Mouse (Mus musculus) adrenal gland, postnatal 10 days (tissue): ENCODE measurements around the gene Sox2. TPM values are rescaled to one million over a fixed set of nuclear protein-coding genes. Genes with fewer than 3 reads are reported as not detected.

Experiments
- DNase-seq: peaks from one replicate; pipeline ENCODE4 v3.0.0; 2021; ENCODE audit warnings: mixed read lengths
- total RNA-seq, 2 experiments: library from RNA; stranded (reverse); gene quantifications; 2 replicates each; pipeline ENCODE4 v1.2.3; 2021

The Sox2 gene
- total RNA-seq, 2 experiments from 2014 or later = 0.45 TPM

DNA sequence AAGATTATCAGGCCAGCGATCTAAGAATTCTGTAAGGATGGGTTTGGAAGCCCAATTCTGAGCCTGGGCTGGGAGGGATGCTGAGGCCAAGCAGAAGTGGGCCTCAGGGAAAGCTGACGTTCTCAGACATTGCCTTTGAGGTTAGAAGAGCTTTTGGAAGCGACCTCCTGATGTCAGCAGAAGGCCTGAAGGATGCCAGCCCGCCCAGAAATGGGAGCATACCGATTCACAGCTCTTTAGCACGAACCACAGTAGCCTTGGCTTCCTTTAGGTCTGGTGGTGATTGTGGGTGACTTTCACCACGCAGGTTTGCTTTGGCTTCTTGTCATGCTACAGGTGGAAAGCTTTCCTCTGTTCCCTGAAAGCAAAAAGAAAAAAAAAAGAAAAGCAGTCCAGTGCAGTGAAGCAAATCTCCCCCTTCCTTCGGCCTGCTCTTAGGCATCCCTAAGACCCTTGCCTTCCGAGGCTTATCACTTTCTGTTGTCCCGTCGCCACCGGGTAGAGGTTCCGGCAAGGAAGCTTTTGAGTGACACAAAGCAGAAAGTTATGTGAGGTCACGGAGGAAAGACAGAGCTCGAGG, 6.6 kb upstream of the Sox2 start:
- DNase-seq = no peak

DNA sequence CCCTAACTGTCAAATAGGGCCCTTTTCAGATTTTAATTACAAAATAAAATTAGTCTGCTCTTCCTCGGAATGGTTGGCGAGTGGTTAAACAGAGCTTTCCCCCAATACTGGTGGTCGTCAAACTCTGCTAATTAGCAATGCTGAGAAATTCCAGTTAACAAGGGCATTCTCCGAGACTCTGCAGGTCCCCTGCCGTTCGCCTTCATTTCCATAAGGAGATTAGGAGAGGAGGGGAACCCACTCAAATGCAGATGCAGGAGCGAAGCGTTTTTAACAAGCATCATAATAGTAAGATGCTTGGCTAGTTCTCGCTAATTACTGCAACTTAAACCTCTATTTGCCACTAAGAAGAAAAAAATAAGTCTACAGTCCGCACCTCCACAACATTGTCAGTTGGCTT, 4.0 kb upstream of the Sox2 start:
- no peak for DNase-seq

DNA sequence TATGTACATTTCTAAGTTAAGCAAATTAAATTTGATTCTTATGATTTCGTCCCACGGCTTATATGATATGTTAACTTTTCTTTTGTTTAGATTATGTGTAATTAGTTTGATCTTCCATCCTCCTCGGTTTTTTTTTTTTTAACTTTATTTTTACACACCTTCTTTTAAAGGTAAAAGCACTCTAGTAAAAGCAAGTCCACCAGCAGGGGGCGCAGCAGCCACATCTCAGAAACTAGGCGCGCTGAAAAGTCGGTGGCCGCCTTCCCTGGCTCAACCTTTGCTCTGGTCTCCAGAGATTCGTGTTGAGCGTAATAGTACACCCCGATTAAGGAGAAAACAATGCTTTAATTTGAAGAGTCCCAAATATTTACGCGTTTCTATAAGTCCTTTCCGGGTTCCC, 2.5 kb upstream of the Sox2 start:
- peak; percentile 90 for DNase-seq

DNA sequence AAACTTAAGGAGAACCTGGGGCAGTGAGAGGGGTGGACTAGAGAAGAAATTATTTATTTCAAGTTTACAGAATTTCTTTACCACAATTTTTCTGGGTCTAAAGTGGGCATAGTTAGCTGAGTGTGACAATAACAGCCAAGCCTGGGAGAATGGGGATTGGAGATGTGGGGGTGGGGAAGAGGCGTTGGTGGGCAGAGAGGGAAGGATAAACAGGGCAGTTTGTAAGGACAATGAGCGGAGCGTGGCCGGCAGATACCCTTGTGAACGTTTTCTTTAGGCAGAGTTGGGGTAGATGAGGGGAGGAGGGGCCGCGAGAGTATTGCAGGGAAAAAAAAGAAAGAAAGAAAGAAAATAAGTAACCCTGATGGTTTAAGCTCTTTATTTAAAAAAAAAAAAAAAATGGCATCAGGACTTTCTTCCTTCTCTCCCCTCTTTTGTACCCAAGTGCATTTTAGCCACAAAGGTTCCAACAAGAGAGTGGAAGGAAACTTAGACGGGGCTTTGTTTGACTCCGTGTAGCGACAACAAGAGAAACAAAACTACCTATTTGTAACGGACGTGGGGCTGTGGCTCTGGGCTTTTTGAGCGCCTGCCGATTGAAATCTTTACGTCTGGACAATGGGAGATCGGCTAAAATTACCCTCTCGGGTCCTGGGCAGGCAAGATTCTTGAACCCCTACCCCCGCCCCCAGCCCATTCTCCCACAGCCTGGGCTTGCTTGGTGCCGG, 1.9 kb upstream of the Sox2 start:
- DNase-seq = no peak

- DNase-seq = no peak
Observed at GRCm38 (mm10) chr3:34648833-34649719, 1.1 kb upstream of the Sox2 start.

DNA sequence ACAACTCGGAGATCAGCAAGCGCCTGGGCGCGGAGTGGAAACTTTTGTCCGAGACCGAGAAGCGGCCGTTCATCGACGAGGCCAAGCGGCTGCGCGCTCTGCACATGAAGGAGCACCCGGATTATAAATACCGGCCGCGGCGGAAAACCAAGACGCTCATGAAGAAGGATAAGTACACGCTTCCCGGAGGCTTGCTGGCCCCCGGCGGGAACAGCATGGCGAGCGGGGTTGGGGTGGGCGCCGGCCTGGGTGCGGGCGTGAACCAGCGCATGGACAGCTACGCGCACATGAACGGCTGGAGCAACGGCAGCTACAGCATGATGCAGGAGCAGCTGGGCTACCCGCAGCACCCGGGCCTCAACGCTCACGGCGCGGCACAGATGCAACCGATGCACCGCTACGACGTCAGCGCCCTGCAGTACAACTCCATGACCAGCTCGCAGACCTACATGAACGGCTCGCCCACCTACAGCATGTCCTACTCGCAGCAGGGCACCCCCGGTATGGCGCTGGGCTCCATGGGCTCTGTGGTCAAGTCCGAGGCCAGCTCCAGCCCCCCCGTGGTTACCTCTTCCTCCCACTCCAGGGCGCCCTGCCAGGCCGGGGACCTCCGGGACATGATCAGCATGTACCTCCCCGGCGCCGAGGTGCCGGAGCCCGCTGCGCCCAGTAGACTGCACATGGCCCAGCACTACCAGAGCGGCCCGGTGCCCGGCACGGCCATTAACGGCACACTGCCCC, 586 bp downstream of the Sox2 start:
- DNase-seq = no peak

- DNase-seq = no peak
Observed at GRCm38 (mm10) chr3:34651486-34652170, 1.4 kb downstream of the Sox2 start.

DNA sequence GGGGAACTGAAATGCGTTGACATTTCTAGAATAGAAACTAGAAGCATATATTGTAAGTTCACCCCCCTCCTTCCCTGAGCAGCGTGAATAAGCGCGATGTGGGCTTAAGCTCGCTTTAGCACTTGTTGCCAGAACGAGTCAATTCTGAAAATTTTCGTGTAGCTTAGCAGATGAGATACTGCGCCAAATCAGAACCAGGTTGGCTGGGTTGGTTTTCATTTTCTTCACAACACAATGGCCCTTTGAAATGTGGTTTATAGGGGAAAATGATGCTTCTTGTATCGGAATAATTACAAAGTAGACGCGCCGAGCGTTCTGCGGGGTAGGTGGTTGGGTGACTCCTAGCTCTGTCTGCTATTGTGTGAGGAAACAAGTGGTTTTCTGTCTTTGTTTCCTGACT, 2.4 kb downstream of the Sox2 start:
- DNase-seq = no peak

DNA sequence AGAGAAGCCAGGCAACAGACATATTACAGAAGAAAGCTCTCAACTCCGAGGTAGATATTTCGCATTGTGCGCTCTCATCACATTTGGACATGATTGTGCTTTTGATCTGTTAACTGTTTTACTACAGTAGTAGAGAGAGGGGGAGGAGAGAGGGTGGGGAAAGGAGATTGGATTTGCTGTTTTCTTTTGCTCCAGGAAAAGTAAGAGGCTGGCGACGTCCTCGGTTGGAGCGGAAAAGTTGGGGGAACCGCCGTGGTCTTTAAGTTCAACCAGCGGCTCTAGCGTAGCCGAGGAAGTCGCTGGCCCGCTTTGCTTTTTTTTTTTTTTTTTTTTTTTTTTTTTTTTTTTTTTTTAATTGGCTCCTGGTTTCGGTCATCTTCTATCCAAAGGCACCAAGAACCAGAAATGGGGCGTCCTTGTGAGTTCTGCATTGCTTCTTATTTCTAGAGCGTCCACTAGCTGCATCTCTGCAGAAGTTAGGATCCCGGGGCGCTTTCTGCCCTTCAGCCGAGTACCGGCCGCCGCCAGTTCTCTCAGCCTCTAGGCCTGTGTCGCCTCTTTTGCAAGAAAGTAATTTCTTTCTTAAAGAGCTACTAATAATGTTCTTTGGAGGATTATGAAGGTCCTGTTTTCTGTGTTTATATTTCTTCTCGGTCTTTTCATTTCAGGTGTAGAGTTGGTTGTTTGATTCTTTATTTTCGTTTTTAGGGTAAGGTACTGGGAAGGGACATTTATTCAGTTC, 3.2 kb downstream of the Sox2 start:
- no peak for DNase-seq

- no peak for DNase-seq
Observed at GRCm38 (mm10) chr3:34653977-34654500, 3.8 kb downstream of the Sox2 start.

- no peak for DNase-seq
Observed at GRCm38 (mm10) chr3:34654781-34655180, 4.6 kb downstream of the Sox2 start.

DNA sequence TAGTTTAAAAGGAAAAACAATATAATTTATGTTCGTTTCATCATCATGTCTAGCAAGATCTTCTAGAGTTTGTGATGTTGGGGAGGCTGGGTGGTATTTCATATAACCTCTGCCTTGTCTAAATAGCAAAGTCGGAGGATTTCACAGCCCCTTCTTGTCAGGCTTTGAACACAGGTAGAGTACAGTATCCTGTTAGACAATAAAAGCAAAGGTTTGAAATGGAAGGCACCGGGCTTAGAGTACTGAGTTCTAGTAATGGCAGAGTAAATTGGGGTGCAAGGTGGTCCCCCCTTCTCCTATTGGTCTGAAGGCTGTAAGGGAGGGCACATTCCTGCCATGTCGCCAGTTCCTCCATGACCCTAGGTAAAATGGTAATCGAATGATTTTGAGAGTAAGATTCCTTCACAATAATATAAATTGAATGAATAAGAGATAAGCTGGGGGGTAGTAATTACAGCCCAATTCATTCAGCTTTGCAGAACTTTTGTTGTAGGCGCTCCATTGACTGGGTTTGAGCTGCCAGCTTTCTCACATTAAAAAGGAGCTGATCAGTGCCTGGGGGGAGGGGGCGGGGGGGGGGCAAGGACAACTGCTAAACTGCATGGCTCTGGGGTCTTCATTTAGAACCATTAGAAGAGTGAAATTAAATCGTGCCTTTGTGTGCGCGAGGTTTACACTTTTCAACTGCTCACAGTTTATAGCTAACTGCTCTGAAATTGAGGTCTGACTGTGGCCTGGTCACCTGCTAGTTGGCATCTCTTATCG, 5.3 kb downstream of the Sox2 start:
- DNase-seq = no peak

DNA sequence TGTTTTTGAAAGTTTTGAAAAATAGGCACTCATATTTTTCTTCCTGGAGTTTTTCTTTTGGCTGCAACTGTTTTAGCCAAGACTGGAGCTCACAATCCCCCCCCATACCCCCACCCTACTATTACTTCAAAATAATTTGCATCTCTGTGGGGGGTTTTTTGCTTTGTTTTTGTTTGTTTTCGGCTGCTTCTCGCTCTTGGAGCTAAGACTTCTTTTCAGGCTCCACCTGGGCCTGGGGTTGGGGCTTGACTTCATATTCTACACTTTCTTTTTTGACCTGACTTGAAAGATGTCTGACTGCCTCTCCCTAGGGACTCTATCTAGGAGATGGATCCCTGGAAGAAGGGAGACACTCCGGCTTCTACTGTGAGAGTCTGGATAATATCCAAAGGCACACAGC, 5.9 kb downstream of the Sox2 start:
- DNase-seq = no peak

GRCm38 (mm10) chr3:34656813-34657700, 6.9 kb downstream of the Sox2 start:
- DNase-seq = no peak

GRCm38 (mm10) chr3:34657701-34658090, 7.5 kb downstream of the Sox2 start:
- DNase-seq = no peak

DNA sequence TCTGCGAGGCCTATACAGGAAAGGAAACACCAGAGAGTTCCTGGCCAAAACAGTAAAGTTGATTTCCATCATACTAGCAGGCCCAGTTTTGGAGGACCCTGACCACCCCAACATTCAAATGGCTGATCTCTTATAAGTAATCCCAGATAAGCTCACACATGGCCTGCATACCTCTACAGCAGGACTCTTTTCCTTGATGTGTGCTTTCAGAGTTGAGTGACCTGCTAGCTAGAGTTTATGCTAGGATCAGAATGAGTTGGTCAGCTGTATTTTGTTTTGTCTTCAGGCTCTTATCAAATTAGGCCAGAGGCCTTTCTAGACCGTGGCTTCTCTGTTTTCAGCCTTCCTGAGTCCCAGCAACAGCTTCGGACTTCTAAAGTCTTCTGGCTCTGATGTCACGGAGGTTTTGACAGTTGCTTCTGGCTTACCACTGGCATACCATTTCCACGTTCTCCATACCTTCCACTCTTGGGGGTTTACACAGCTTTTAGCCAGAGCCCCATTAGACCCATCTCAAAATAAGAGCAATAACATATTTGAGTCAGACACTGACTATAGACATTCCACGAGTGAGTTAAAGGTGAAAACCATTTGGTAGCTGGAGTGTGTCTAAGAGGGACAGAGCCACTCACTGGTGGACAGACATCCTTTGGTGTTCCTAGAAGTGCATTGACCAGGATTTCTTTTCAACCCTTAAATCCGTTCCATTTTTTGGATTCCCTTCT, 8.2 kb downstream of the Sox2 start:
- no peak for DNase-seq

DNA sequence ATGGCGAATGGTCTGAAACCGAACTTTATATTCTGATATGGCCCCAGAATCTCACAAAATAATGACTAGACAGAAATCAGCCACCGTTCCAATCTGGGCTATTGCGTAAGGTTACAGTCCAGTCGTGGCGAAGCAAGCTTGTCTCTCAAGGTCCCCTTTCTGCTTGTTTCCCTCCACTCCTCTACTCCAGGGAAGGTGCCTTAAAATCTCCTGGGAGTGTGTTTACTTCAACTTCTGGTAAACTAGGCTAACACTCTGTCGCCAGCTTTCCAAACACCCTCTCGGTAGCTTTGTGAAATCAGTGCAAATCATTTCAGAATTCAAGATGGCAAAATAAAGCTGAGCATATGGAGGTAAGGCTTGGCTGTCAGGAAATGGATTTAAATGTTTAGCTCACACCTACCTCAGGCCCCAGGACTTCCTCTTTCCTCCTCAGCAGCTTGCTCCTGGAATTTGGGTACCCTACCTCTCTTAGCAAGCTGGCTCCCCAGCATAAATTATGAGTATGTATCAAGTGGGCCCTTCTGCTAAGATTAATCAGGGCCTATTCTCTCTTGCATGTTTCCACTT, 8.8 kb downstream of the Sox2 start:
- no peak for DNase-seq

- DNase-seq = no peak
Observed at GRCm38 (mm10) chr3:34659861-34660260, 9.7 kb downstream of the Sox2 start.
